Mouse (Mus musculus) hindbrain, embryonic 15.5 days (tissue): ENCODE measurements around the gene Gm9745. TPM values are rescaled to one million over a fixed set of nuclear protein-coding genes. Genes with fewer than 3 reads are reported as not detected.
A peak's percentile ranks its signal among the peaks of the same experiment; 100 is the strongest.
"Not testable (repeated sequence)": the region's sequence is repeated elsewhere in the genome, so short reads cannot be mapped to it uniquely, and the experiment has no call there.

Experiments
- ATAC-seq: fragments of 200-750 bp; cut with Nextera tagmentation; 2 replicates; pipeline ENCODE4 v1.8.0; 2017; ENCODE audit warnings: low read depth, moderate number of reproducible peaks, moderate TSS enrichment; ENCODE audit not compliant: low FRiP score
- H3K27ac ChIP-seq: fragments of 300-500 bp; sonication (generic); replicated peaks from 2 replicates; pipeline ENCODE4 v1.5.1; 2015; ENCODE audit warnings: mild to moderate bottlenecking, inconsistent platforms
- H3K27me3 ChIP-seq: fragments of 300-500 bp; sonication (generic); 2 replicates; pipeline ENCODE4 v1.6.1; 2015; ENCODE audit warnings: control low read depth, inconsistent platforms
- H3K36me3 ChIP-seq: fragments of 300-500 bp; sonication (generic); 2 replicates; pipeline ENCODE4 v1.6.1; 2015; ENCODE audit warnings: control low read depth, inconsistent platforms
- H3K4me1 ChIP-seq: fragments of 300-500 bp; sonication (generic); replicated peaks from 2 replicates; pipeline ENCODE4 v1.6.1; 2015; ENCODE audit warnings: control low read depth, inconsistent platforms
- H3K4me2 ChIP-seq: fragments of 300-500 bp; sonication (generic); 2 replicates; pipeline ENCODE4 v1.6.1; 2015; ENCODE audit warnings: moderate library complexity, mild to moderate bottlenecking, inconsistent platforms
- H3K4me3 ChIP-seq: fragments of 300-500 bp; sonication (generic); 2 replicates; pipeline ENCODE4 v1.5.1; 2015; ENCODE audit warnings: mild to moderate bottlenecking, inconsistent platforms
- H3K9ac ChIP-seq: fragments of 300-500 bp; sonication (generic); 2 replicates; pipeline ENCODE4 v1.6.1; 2015; ENCODE audit warnings: inconsistent platforms
- H3K9me3 ChIP-seq: fragments of 300-500 bp; sonication (generic); 2 replicates; pipeline ENCODE4 v1.6.1; 2016; ENCODE audit warnings: control low read depth, inconsistent platforms
- WGBS: fragments of 180-500 bp; shearing (Covaris S2); methylation state at CpG from one replicate; pipeline ENCODE4 v1.1.7; 2015; 5-methylcytosine and 5-hydroxymethylcytosine counted together
- polyA plus RNA-seq: library from polyadenylated mRNA; unstranded; fragments of >200 nt; fragmentation: Nextera tagmentation; extraction: Ambion mirVana; gene quantifications from 2 replicates; pipeline ENCODE4 v1.2.1, GENCODE M21; 2015

Gm9745 gene
- polyA plus RNA-seq, 1 experiment from 2014 or later = not detected

DNA sequence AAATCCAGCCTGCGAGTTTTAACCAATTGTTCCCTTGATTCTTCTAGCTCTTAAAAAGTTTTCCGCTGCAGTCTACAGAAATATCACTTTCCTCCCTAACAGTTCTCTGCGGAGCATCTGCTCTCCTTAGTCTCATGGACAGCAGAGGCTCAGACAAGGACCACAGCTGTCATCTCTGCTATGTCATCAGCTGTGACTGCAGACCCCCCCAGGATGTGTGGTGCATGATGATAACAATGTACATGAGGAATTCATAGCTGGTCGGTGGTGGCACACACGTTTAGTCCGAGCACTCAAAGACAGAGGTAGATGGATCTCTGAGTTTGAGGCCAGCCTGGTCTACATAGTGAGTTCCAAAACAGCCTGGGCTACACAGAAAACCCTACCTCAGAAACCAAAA lies 11.5 kb upstream of the Gm9745 start:
- not testable (repeated sequence) for H3K9me3 ChIP-seq, H3K4me1 ChIP-seq, H3K36me3 ChIP-seq, ATAC-seq, H3K9ac ChIP-seq, H3K4me2 ChIP-seq, H3K27me3 ChIP-seq, H3K4me3 ChIP-seq, H3K27ac ChIP-seq
- WGBS = 86% methylated on average over 5 of the region's 6 CpGs

DNA sequence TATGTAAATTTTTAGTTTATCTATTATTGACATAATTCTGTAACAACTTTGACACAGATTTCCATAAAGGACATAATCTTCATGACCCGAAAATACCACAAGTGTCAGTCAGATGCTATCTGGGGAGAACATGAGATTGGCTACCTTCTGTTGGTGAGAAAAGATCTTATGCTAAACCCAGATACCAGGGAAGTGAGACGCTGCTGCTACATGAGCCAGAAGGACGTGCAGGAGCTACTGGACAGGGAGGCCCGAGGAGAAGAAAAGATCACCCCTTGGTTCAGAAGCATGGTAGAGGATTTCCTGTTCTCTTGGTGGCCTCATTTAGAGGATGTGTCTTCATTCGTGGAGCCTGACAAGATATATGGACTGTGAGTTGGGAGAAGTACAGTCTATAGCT lies 11.0 kb upstream of the Gm9745 start:
- not testable (repeated sequence) for H3K36me3 ChIP-seq, H3K27me3 ChIP-seq, H3K27ac ChIP-seq, H3K9ac ChIP-seq, H3K4me1 ChIP-seq, H3K9me3 ChIP-seq, H3K4me3 ChIP-seq, ATAC-seq, H3K4me2 ChIP-seq
- WGBS = 63% methylated on average over 1 of the region's 5 CpGs

DNA sequence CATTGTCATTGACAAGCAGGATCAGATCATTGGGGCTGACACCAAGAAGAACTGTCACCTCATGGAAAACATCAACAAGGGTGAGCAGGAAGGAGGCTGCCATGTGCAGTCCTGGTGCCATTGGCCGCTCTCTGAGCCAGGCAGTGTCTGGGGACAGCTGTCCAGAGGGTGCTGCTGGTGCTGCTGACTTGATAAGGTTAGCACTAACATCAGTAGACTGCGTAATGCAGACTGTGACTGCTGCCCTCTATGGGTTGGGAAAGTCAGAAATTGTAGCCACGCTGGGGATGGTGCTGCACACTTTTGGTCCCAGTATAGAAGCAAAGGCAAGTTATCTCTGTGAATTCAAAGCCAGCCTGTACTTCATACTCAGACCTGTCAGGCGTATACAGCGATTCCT lies 8.8 kb upstream of the Gm9745 start:
- not testable (repeated sequence) for H3K27me3 ChIP-seq, H3K4me2 ChIP-seq, H3K36me3 ChIP-seq, H3K4me1 ChIP-seq, H3K9ac ChIP-seq, ATAC-seq, H3K4me3 ChIP-seq, H3K27ac ChIP-seq, H3K9me3 ChIP-seq
- no CpG with 5 or more reads among the region's 5 CpGs for WGBS

DNA sequence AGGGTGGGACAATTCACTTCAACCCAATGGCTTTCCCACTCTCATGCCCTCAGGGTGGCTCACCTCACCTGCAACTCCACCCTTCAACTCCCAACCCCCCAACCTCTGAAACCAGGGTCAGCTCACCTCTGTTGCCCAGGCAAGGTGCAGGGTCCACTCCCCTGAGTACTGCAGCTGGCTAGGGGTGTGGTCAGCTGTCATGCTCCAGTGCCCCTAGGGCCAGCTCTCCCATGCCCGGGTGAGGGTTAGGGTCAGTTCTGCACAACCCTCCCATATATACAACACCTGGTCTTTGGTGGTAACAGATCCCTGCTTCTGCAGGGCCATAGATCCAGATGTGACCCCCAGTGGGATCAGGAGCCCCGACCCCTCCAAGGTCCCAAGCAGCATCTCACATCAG lies 7.1 kb upstream of the Gm9745 start:
- H3K9me3 ChIP-seq, H3K4me3 ChIP-seq, H3K4me2 ChIP-seq, H3K27ac ChIP-seq, H3K27me3 ChIP-seq, H3K4me1 ChIP-seq, H3K36me3 ChIP-seq, H3K9ac ChIP-seq: not testable (repeated sequence)
- ATAC-seq = 0 out of 2 replicates have a peak, but pooled peaks have one; percentile 19
- WGBS = 91% methylated on average over 2 of the region's 2 CpGs

DNA sequence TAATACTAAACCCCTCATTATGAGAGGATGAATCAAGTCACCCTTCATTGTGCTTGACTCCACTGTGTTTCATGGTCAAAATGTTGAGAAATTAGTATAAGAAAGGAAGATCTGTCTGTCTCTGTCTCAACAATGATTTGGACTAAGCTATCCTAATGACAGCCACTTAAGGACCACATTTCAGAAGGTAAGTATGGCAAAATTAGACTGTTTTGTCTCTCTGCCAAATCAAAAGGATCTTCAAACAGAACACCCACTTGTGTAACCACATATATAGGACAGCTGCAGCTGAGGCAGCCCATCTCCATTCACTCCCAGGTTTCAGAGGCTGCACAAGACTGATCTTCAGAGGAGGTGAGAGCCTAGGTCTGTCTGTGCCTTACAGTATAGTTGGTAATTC lies 4.5 kb upstream of the Gm9745 start, which contains the start of gene Idi2:
Gene Idi2, plus strand, starts transcription at position 301 of the 400 bp plus-strand sequence.
- not testable (repeated sequence) for H3K4me3 ChIP-seq, H3K9me3 ChIP-seq, ATAC-seq, H3K9ac ChIP-seq, H3K27ac ChIP-seq, H3K36me3 ChIP-seq, H3K27me3 ChIP-seq, H3K4me2 ChIP-seq, H3K4me1 ChIP-seq

DNA sequence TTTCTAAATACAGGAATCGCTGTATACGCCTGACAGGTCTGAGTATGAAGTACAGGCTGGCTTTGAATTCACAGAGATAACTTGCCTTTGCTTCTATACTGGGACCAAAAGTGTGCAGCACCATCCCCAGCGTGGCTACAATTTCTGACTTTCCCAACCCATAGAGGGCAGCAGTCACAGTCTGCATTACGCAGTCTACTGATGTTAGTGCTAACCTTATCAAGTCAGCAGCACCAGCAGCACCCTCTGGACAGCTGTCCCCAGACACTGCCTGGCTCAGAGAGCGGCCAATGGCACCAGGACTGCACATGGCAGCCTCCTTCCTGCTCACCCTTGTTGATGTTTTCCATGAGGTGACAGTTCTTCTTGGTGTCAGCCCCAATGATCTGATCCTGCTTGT lies 4.2 kb downstream of the Gm9745 start:
- not testable (repeated sequence) for H3K27ac ChIP-seq, ATAC-seq, H3K27me3 ChIP-seq, H3K4me1 ChIP-seq, H3K4me2 ChIP-seq, H3K9me3 ChIP-seq, H3K4me3 ChIP-seq, H3K36me3 ChIP-seq, H3K9ac ChIP-seq
- WGBS = no CpG with 5 or more reads among the region's 5 CpGs

DNA sequence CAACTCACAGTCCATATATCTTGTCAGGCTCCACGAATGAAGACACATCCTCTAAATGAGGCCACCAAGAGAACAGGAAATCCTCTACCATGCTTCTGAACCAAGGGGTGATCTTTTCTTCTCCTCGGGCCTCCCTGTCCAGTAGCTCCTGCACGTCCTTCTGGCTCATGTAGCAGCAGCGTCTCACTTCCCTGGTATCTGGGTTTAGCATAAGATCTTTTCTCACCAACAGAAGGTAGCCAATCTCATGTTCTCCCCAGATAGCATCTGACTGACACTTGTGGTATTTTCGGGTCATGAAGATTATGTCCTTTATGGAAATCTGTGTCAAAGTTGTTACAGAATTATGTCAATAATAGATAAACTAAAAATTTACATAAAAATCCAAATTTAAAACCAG lies 6.3 kb downstream of the Gm9745 start:
- not testable (repeated sequence) for H3K36me3 ChIP-seq, H3K4me2 ChIP-seq, H3K4me1 ChIP-seq, H3K9me3 ChIP-seq, H3K4me3 ChIP-seq, H3K27ac ChIP-seq, ATAC-seq, H3K27me3 ChIP-seq, H3K9ac ChIP-seq
- WGBS = 67% methylated on average over 1 of the region's 5 CpGs

DNA sequence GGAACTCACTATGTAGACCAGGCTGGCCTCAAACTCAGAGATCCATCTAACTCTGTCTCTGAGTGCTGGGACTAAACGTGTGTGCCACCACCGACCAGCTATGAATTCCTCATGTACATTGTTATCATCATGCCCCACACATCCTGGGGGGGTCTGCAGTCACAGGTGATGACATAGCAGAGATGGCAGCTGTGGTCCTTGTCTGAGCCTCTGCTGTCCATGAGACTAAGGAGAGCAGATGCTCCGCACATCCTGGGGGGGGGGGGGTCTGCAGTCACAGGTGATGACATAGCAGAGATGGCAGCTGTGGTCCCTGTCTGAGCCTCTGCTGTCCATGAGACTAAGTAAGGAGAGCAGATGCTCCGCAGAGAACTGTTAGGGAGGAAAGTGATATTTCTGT lies 6.9 kb downstream of the Gm9745 start:
- H3K27me3 ChIP-seq, H3K4me2 ChIP-seq, ATAC-seq, H3K36me3 ChIP-seq, H3K4me1 ChIP-seq, H3K4me3 ChIP-seq, H3K9ac ChIP-seq, H3K9me3 ChIP-seq, H3K27ac ChIP-seq: not testable (repeated sequence)
- 87% methylated on average over 4 of the region's 4 CpGs for WGBS

DNA sequence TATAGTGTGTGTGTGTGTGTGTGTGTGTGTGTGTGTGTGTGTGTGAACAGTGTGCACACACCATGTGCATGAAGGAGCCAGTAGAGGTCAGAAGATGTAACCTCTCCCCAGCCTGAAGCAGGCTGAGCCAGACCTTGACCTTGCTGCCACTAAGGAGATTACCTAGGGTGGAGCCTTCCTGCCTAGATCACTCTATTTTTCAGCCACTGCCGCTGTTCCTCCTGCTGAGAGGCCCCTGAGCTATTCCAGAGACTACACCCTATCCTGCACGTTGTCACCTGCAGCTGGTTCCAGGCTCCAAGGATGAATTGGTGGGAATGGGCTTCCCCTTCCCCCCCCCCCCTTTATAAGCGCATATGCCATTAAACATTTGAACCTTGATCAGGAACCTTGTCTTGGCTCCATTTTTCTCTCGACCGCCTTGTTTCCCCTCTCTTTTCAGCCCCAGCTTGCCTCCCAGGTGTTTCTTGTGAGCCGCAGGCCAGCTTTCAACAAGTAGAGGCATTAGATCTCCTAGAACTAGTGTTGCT lies 10.4 kb downstream of the Gm9745 start:
- not testable (repeated sequence) for H3K9me3 ChIP-seq, H3K9ac ChIP-seq, H3K4me2 ChIP-seq, H3K4me3 ChIP-seq, H3K27ac ChIP-seq, H3K36me3 ChIP-seq, ATAC-seq, H3K4me1 ChIP-seq, H3K27me3 ChIP-seq
- WGBS = 80% methylated on average over 6 of the region's 6 CpGs

DNA sequence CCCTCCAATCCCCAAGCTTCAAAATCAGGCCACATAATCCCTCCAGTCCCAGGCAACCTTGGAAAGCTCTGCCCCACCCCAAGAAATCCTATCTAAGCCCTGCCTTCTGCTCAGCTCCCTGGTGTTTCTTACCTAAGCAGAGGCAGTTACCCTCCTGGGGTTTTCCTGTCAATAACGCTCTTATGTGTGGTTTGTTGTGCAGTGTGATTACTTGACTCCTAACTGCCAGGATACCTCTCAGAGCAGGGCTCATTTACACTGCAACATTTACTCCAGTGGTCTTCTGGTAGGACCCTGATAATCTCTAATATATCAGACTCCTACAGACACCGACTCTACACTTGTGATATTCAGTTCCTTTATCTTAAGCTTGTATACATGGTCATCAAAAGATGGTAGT lies 14.5 kb downstream of the Gm9745 start:
- H3K4me3 ChIP-seq = no peak overlapping the region

DNA sequence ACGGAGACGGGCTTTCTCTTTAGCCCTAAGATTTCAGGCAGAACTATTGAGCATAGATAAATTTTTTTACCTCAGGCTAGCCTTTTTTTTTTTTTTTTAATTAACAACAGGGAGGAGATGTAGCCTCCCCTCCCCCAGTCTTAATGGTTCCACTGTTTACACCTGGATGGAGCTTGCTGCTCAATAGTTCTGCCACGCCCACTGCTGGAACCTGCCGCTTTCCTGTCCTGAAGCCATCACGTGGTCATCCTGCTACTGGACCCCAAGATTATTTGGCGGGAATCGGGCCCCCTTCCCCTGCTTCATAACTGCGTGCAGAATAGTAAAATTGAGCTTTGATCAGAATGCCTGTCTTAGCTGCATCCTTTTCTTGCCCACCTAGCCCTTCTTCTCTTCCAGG lies 34.1 kb downstream of the Gm9745 start:
- H3K4me1 ChIP-seq, H3K36me3 ChIP-seq, H3K4me2 ChIP-seq, H3K27me3 ChIP-seq, H3K9me3 ChIP-seq, H3K4me3 ChIP-seq, H3K27ac ChIP-seq, H3K9ac ChIP-seq, ATAC-seq: not testable (repeated sequence)
- 94% methylated on average over 8 of the region's 8 CpGs for WGBS

More for the DNA sequence above, 14.5 kb downstream of the Gm9745 start:
- H3K4me1 ChIP-seq = no peaks in the 10 kb centered on the region
- no peak overlapping the region for H3K4me2 ChIP-seq
- no peak for ATAC-seq
- no peaks in the 10 kb centered on the region for H3K9me3 ChIP-seq
- no peak overlapping the region for H3K9ac ChIP-seq
- WGBS = 79% methylated on average over 2 of the region's 2 CpGs
- H3K27ac ChIP-seq = no peak overlapping the region
- H3K36me3 ChIP-seq = no peaks in the 10 kb centered on the region
- H3K27me3 ChIP-seq = no peaks in the 10 kb centered on the region

DNA sequence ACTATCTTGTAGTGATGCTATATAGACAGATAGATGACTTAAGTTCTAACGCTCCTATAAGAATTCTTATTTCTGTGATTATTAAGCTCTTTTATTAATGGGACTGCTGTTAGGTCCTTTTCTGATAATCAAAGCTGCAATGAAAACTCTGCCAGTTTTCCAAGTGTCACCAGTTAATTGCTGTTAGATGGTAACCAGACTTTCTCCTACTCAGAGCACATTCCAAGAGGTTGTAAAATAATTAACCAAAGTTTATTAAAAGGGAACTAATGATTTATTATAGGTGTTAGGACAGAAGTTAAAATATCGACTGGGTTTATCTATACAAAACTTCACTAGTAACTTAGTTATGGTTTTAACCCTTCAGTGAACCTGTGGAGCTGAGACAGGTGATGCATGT lies 42.0 kb downstream of the Gm9745 start:
- H3K4me3 ChIP-seq, H3K27ac ChIP-seq, H3K9me3 ChIP-seq, H3K4me2 ChIP-seq, H3K9ac ChIP-seq, H3K36me3 ChIP-seq, H3K4me1 ChIP-seq, H3K27me3 ChIP-seq, ATAC-seq: not testable (repeated sequence)
- 96% methylated on average over 2 of the region's 2 CpGs for WGBS
